Mouse (Mus musculus): ENCODE results near the gene Zcchc7. TPM values are rescaled to one million over a fixed set of nuclear protein-coding genes. Genes with fewer than 3 reads are reported as not detected.

Gene Zcchc7
- polyA plus RNA-seq, 1 experiment: 41.8 TPM

- Histone ChIP-seq H3K27ac (ENCODE audit: insufficient read depth, low read length) (no peak within 1 kb of the TSS), H3K4me1 (ENCODE audit: control insufficient read depth, insufficient read depth, low read length) (peaks cover 7% of the 10 kb centered on the region), H3K4me3 (ENCODE audit: low read depth, low read length) (peak within 1 kb of the TSS; percentile 84), H3K27me3 (ENCODE audit: control insufficient read depth, insufficient read depth, low read length, poor library complexity, severe bottlenecking) (no peaks in the 10 kb centered on the region), H3K9me3 (replicated peaks; ENCODE audit: control insufficient read depth, insufficient read depth, low read length, poor library complexity, severe bottlenecking) (no peaks in the 10 kb centered on the region), H3K9ac (ENCODE audit: low read depth, poor library complexity, severe bottlenecking) (peak within 1 kb of the TSS; percentile 60), H3K36me3 (ENCODE audit: control insufficient read depth, insufficient read depth, low read length, poor library complexity, severe bottlenecking) (no peaks in the 10 kb centered on the region)
- TF ChIP-seq POLR2A (IDR thresholded peaks at IDR 0.05; ENCODE audit: insufficient read depth, low read length) (peak; percentile 52), CTCF (IDR thresholded peaks at IDR 0.05; ENCODE audit: low read depth, low read length) (no peak)
These were observed 225.8 kb downstream of the Zcchc7 start, which contains the start of gene Grhpr for GRCm38 (mm10) chr4:44981280-44981973. Gene Grhpr, plus strand, starts transcription at chr4:44981395.

Other genes with a start within 250 kb of the Zcchc7 start
- gene Pax5, start 45.4 kb upstream of the Zcchc7 start, polyA plus RNA-seq (2011; ENCODE audit: insufficient read depth, insufficient read length, low read depth, missing spikeins): 0.14 TPM in 1 of 2 replicates, not detected in the other
- 26.8 and 26.9 TPM in 2 replicates for gene Grhpr, start 225.5 kb downstream of the Zcchc7 start, polyA plus RNA-seq (2011; ENCODE audit: insufficient read depth, insufficient read length, low read depth, missing spikeins)

All from ES-Bruce4 (cell line).